Mouse (Mus musculus) neural tube, embryonic 15.5 days (tissue): ENCODE data around the gene Gnat3. TPM values are rescaled to one million over a fixed set of nuclear protein-coding genes. Genes with fewer than 3 reads are reported as not detected.

Source experiments
- ATAC-seq: fragments of 200-750 bp; cut with Nextera tagmentation; 2 replicates; pipeline ENCODE4 v1.8.0; 2017; ENCODE audit warnings: mild to moderate bottlenecking, moderate TSS enrichment, moderate library complexity; ENCODE audit not compliant: low FRiP score
- H3K27ac ChIP-seq: fragments of 300-500 bp; sonication (generic); replicated peaks from 2 replicates; pipeline ENCODE4 v1.5.1; 2015; ENCODE audit warnings: mild to moderate bottlenecking, inconsistent platforms
- H3K27me3 ChIP-seq: fragments of 300-500 bp; sonication (generic); replicated peaks from 2 replicates; pipeline ENCODE4 v1.6.1; 2015; ENCODE audit warnings: inconsistent platforms
- H3K36me3 ChIP-seq: fragments of 300-500 bp; sonication (generic); 2 replicates; pipeline ENCODE4 v1.6.1; 2015; ENCODE audit warnings: inconsistent platforms
- H3K4me1 ChIP-seq: fragments of 300-500 bp; sonication (generic); 2 replicates; pipeline ENCODE4 v1.6.1; 2015; ENCODE audit warnings: inconsistent platforms
- H3K4me2 ChIP-seq: fragments of 300-500 bp; sonication (generic); 2 replicates; pipeline ENCODE4 v1.6.1; 2015; ENCODE audit warnings: inconsistent platforms, mild to moderate bottlenecking, moderate library complexity
- H3K4me3 ChIP-seq: fragments of 300-500 bp; sonication (generic); replicated peaks from 2 replicates; pipeline ENCODE4 v1.5.1; 2015; ENCODE audit warnings: mild to moderate bottlenecking, inconsistent platforms
- H3K9ac ChIP-seq: fragments of 300-500 bp; sonication (generic); replicated peaks from 2 replicates; pipeline ENCODE4 v1.6.1; 2015; ENCODE audit warnings: mild to moderate bottlenecking, inconsistent platforms
- H3K9me3 ChIP-seq: fragments of 300-500 bp; sonication (generic); replicated peaks from 2 replicates; pipeline ENCODE4 v1.6.1; 2016; ENCODE audit warnings: inconsistent platforms
- WGBS: fragments of 180-500 bp; shearing (Covaris S2); methylation state at CpG from one replicate; pipeline ENCODE4 v1.1.7; 2015; ENCODE audit warnings: mixed read lengths; 5-methylcytosine and 5-hydroxymethylcytosine counted together
- polyA plus RNA-seq: library from polyadenylated mRNA; unstranded; fragments of >200 nt; fragmentation: Nextera tagmentation; extraction: Ambion mirVana; gene quantifications from 2 replicates; pipeline ENCODE4 v1.2.1, GENCODE M21; 2015

Gene Gnat3
- polyA plus RNA-seq, 1 experiment from 2014 or later = not detected

DNA sequence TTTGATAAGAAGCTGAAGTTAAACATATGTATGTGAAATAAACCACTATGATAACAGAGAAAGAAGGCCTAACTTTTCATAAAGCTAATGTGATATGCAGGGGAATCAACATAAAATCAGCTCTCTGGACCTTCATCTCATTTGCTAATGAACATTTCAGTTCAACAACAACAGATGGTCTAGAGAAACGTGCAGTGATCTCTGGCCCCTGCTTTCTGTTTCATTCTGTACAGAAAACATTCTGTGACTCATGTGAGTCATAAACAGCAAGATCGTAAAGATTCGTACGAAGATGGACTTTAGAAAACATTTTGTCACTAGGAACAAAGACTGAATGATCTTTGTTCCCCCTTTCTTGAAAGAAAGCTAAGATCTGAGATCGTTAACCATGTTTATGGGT lies 48.0 kb downstream of the Gnat3 start:
- H3K36me3 ChIP-seq = no peaks in the 10 kb centered on the region
- no peak overlapping the region for H3K27ac ChIP-seq
- no peak overlapping the region for H3K9ac ChIP-seq
- WGBS = 27% methylated on average over 5 of the region's 5 CpGs
- no peak for ATAC-seq
- H3K4me2 ChIP-seq = no peak overlapping the region
- no peaks in the 10 kb centered on the region for H3K27me3 ChIP-seq
- no peaks in the 10 kb centered on the region for H3K4me1 ChIP-seq
- H3K4me3 ChIP-seq = no peak overlapping the region
- H3K9me3 ChIP-seq = no peaks in the 10 kb centered on the region

DNA sequence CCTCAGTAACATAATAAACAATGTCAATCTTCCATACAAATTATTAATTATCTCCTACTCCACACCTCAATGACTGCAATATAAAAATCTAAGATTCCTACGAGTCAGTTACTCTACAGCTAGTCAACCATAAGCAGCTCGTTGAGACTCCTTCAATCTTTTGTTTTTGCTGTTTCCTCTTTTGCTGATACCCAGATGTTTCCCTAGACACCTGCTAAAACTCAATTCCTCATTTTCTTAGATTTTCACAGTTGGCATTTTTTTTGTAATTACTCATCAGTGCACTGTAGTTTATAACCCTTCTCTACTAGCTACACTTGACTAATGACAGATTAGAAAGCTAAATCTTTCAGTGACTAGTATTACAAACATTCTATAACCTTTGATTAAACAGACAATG lies 50.8 kb downstream of the Gnat3 start:
- no peak for ATAC-seq
- Histone ChIP-seq H3K9me3 (no peaks in the 10 kb centered on the region), H3K9ac (no peak overlapping the region), H3K27me3 (no peaks in the 10 kb centered on the region), H3K4me3 (no peak overlapping the region), H3K36me3 (no peaks in the 10 kb centered on the region), H3K27ac (no peak overlapping the region), H3K4me2 (no peak overlapping the region), H3K4me1 (no peaks in the 10 kb centered on the region)
- WGBS = 72% methylated on average over 2 of the region's 2 CpGs

DNA sequence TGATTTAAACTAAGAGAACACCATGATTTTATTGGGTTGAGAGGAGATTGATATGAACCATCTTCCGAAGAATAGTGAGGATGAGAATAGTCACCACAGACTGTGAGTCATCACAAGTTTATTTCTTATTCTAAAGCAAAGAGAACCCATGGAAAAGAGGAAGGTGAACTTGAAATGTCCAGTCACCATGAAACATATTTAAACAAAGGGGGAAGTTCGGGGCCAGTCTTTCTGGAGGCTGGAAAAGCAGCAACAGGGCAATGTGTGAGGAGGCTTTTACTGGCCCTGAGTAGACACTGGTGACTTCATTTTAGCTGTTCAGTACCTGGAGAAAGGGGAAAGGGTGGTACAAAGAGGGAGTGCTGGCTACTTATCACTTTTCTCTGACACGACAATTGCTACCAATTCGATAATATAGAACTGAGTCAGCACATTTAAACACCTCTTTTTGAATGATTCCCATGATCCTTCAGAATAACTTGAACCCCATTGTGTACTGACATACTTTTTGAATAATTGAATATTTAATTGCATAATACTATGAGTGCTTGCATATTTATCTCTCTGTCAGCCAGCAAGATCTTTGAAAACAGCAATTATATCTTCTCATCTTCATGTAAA lies 52.0 kb downstream of the Gnat3 start:
- ATAC-seq = no peak
- WGBS = 92% methylated on average over 4 of the region's 4 CpGs
- Histone ChIP-seq H3K27ac (no peak overlapping the region), H3K4me2 (no peak overlapping the region), H3K27me3 (no peaks in the 10 kb centered on the region), H3K9me3 (no peaks in the 10 kb centered on the region), H3K9ac (no peak overlapping the region), H3K4me1 (no peaks in the 10 kb centered on the region), H3K36me3 (no peaks in the 10 kb centered on the region), H3K4me3 (no peak overlapping the region)

DNA sequence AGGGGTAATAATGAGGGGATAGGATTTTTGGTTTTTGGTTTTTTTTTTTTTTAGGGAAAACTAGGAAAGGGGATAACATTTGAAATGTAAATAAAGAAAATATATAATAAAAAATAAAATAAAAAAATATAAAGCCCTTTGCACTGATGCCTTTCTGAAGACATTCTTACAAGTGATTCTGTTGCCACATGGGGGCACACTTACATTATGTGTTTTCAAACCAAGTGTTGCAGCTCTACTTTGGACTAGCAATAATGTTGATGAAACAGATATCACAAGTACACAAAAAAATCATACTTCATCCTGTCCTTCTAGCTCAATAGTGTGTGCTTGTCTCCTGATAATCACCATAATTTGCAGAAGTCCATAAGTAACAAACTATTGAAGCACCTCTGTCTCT lies 61.0 kb downstream of the Gnat3 start:
- H3K9me3 ChIP-seq = no peaks in the 10 kb centered on the region
- H3K27ac ChIP-seq = no peak overlapping the region
- ATAC-seq = no peak
- no peak overlapping the region for H3K4me3 ChIP-seq
- H3K4me2 ChIP-seq = no peak overlapping the region
- H3K27me3 ChIP-seq = no peaks in the 10 kb centered on the region
- no peak overlapping the region for H3K9ac ChIP-seq
- H3K4me1 ChIP-seq = no peaks in the 10 kb centered on the region
- H3K36me3 ChIP-seq = no peaks in the 10 kb centered on the region

DNA sequence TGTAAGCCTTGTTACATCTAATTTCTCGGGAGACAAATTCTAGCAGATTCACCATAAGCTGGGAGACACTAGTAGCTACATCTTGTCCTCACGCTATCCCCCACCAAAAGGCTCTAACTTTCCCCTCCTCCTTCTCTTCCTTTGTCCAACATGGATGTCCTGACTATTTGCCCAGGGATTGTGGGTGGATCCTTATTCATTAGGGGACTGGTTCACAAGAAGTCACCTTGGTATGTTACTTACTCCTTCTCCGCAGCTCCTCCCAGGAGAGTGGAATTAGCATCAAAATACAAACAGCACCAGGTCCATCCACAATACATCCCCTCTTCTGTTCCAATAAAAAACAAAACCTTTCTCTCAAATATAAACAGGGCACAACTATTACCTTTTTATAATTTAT lies 65.2 kb downstream of the Gnat3 start:
- WGBS = 92% methylated on average over 3 of the region's 3 CpGs
- no peaks in the 10 kb centered on the region for H3K4me1 ChIP-seq
- H3K9me3 ChIP-seq = no peaks in the 10 kb centered on the region
- H3K4me3 ChIP-seq = no peak overlapping the region
- no peak overlapping the region for H3K9ac ChIP-seq
- no peaks in the 10 kb centered on the region for H3K36me3 ChIP-seq
- no peaks in the 10 kb centered on the region for H3K27me3 ChIP-seq
- no peak overlapping the region for H3K4me2 ChIP-seq
- H3K27ac ChIP-seq = no peak overlapping the region
- no peak for ATAC-seq

DNA sequence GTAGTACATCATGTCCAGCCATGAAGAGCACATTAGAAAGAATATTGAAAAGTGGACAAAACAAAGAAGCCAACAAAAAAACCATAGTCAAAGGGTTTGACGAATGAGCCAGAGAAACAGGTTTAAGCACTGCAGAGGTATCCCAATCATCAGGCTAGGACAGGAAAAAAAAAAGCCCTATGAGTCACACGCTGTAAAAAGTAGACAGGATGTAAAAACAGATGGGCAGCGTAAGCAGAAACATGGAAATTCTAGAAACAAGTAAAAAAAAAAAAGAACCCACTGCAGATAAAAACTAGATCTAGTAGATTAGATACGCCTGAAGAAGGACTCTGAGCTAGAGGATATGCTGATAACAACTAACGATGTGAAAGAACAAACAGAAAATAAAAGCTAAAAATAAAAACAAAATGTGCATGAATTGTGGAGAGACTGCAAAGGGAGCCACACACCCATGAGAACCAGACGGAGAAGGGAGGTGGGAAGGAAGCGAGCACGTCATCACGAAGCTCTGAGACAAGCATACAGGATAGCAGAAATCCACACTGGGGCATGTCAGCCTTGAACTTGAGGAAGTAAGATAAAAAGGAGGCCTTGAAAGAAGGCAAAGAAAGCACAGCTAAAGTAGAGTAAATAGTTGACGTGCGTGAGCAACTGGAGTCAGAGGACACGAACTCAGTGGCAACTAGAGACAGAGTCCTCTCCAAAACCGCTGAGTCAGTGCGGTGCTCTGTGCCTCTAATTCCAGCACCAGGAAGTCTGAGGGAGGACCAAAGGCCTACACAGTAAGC lies 73.7 kb downstream of the Gnat3 start:
- no peak for ATAC-seq
- Histone ChIP-seq H3K9ac (no peak overlapping the region), H3K4me2 (no peak overlapping the region), H3K4me1 (no peaks in the 10 kb centered on the region), H3K9me3 (no peaks in the 10 kb centered on the region), H3K27me3 (no peaks in the 10 kb centered on the region), H3K27ac (no peak overlapping the region), H3K4me3 (no peak overlapping the region), H3K36me3 (no peaks in the 10 kb centered on the region)
- WGBS = 89% methylated on average over 14 of the region's 14 CpGs

DNA sequence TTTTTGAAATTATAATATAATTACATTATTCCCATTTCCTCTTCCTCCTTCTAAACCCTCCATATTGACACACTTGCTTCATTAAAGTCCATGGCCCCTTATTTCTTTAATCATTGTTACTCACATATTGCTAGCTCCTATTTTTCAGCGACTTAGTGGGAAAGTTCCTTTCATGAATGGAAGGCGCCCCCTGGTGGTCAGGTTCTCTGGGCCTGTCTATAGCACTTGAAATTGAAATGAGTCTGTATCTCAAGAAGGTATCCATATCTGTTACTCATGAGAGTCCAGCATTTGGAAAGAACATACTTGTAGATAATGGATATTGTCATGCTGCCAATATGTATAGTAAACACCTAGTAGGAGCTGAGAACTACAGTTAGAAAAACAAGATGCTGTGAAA lies 80.7 kb downstream of the Gnat3 start:
- Histone ChIP-seq H3K4me3 (no peak overlapping the region), H3K4me1 (no peaks in the 10 kb centered on the region), H3K4me2 (no peak overlapping the region), H3K36me3 (no peaks in the 10 kb centered on the region), H3K27ac (no peak overlapping the region), H3K9ac (no peak overlapping the region), H3K9me3 (no peaks in the 10 kb centered on the region), H3K27me3 (no peaks in the 10 kb centered on the region)
- no peak for ATAC-seq
- 6% methylated on average over 2 of the region's 2 CpGs for WGBS

DNA sequence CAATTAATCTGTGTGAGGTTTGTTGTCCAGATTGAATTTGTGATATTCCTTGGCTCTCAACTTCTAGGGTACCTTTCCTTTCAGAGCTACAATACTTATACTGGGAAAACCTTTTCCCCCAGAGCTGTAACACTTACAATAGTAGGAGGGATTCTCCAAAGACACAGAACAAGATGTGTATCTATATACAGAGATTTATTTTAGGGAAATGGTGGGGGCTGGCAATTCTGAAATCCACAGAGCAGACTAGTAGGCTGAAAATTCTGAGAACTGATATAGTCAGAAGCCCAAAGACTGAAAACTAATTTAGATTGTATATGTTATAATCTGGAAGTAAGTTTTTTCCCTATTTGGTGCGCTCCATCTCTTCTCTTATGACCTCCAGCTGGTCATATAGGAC lies 86.5 kb downstream of the Gnat3 start:
- Histone ChIP-seq H3K4me1 (no peaks in the 10 kb centered on the region), H3K9me3 (no peaks in the 10 kb centered on the region), H3K4me3 (no peak overlapping the region), H3K27me3 (no peaks in the 10 kb centered on the region), H3K4me2 (no peak overlapping the region), H3K27ac (no peak overlapping the region), H3K9ac (no peak overlapping the region), H3K36me3 (no peaks in the 10 kb centered on the region)
- WGBS = 100% methylated on average over 1 of the region's 1 CpGs
- ATAC-seq = no peak

DNA sequence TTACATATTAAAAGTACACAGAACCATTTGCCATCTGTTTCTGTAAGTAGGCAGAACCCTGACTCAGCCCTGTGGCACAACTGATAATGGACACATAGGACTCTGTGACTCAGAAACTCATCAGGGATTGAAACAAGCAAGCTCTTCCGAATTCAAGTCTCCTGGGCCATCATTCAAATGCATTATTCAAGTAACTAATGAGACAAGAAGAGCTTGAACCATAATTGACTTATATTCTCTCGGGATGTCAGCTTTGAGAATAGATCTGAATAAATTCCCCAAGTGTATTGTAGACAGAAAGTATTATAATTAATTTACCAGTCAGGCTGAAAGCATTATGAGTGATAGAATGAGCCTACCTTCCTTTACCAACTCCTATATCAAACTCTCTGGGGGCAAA lies 93.0 kb downstream of the Gnat3 start:
- no peak overlapping the region for H3K4me3 ChIP-seq
- H3K27me3 ChIP-seq = no peaks in the 10 kb centered on the region
- H3K27ac ChIP-seq = no peak overlapping the region
- no peak overlapping the region for H3K4me2 ChIP-seq
- 43% methylated on average over 2 of the region's 2 CpGs for whole genome bisulfite sequencing
- no peaks in the 10 kb centered on the region for H3K4me1 ChIP-seq
- no peaks in the 10 kb centered on the region for H3K36me3 ChIP-seq
- ATAC-seq = no peak
- H3K9me3 ChIP-seq = no peaks in the 10 kb centered on the region
- H3K9ac ChIP-seq = no peak overlapping the region

Other genes with a start within 250 kb of the Gnat3 start
- gene Cd36, start 73.7 kb upstream of the Gnat3 start, polyA plus RNA-seq = 3.0 and 6.5 TPM in 2 replicates